Mouse (Mus musculus): ENCODE data around the gene Dars2. TPM values are rescaled to one million over a fixed set of nuclear protein-coding genes. Genes with fewer than 3 reads are reported as not detected.
"Not testable (repeated sequence)": the region's sequence is repeated elsewhere in the genome, so short reads cannot be mapped to it uniquely, and the experiment has no call there.

Gene Dars2
- polyA plus RNA-seq, 1 experiment from 2014 or later = 51.6 TPM

GRCm38 (mm10) chr1:161033856-161034434 is 36.5 kb downstream of the Dars2 start:
- 2% methylated on average over 19 of the region's 21 CpGs for WGBS

GRCm38 (mm10) chr1:161032345-161032744 is 38.1 kb downstream of the Dars2 start:
- H3K9ac ChIP-seq (ENCODE audit: low read length) = no peak overlapping the region
- peaks cover 8% of the 10 kb centered on the region; the same call in 1 of the 2 replicates for H3K36me3 ChIP-seq (ENCODE audit: control insufficient read depth, insufficient read depth, low read length)
- no peak overlapping the region for H3K27ac ChIP-seq (replicated peaks; ENCODE audit: low read depth, low read length)
- no peak for DNase-seq (ENCODE audit: low spot score)
- no peak for ATAC-seq (ENCODE audit: insufficient number of reproducible peaks, low FRiP score, low TSS enrichment, low read depth)
- H3K27me3 ChIP-seq (ENCODE audit: control insufficient read depth, insufficient read depth, low read length) = no peaks in the 10 kb centered on the region
- WGBS = 94% methylated on average over 7 of the region's 7 CpGs
- no peaks in the 10 kb centered on the region for H3K9me3 ChIP-seq (ENCODE audit: control insufficient read depth, low read length)
- no peak overlapping the region for H3K4me3 ChIP-seq (ENCODE audit: low read depth, low read length)
- H3K4me1 ChIP-seq (ENCODE audit: control insufficient read depth, insufficient read depth, low read length) = no peaks in the 10 kb centered on the region; the same call in 1 of the 2 replicates
- H3K4me2 ChIP-seq (ENCODE audit: low read depth, severe bottlenecking) = no peak overlapping the region

More at GRCm38 (mm10) chr1:161033856-161034434, 36.5 kb downstream of the Dars2 start:
- Histone ChIP-seq H3K4me2 (ENCODE audit: low read depth, severe bottlenecking) (peak overlapping the region; percentile 78), H3K27me3 (ENCODE audit: control insufficient read depth, insufficient read depth, low read length) (no peaks in the 10 kb centered on the region), H3K4me3 (ENCODE audit: low read depth, low read length) (peak overlapping the region; percentile 83), H3K9me3 (ENCODE audit: control insufficient read depth, low read length) (no peaks in the 10 kb centered on the region), H3K4me1 (ENCODE audit: control insufficient read depth, insufficient read depth, low read length) (no peaks in the 10 kb centered on the region; the same call in 1 of the 2 replicates), H3K36me3 (ENCODE audit: control insufficient read depth, insufficient read depth, low read length) (peaks cover 8% of the 10 kb centered on the region; the same call in 1 of the 2 replicates), H3K27ac (replicated peaks; ENCODE audit: low read depth, low read length) (peak overlapping the region; percentile 68), H3K9ac (ENCODE audit: low read length) (peak overlapping the region; percentile 68)
- DNase-seq (ENCODE audit: low spot score) (no peak), ATAC-seq (ENCODE audit: insufficient number of reproducible peaks, low FRiP score, low TSS enrichment, low read depth) (no peak)

- ATAC-seq (ENCODE audit: insufficient number of reproducible peaks, low FRiP score, low TSS enrichment, low read depth) (no peak), DNase-seq (ENCODE audit: low spot score) (no peak)
- no peak overlapping the region for H3K27ac ChIP-seq (replicated peaks; ENCODE audit: low read depth, low read length)
- no peaks in the 10 kb centered on the region; the same call in 1 of the 2 replicates for H3K4me1 ChIP-seq (ENCODE audit: control insufficient read depth, insufficient read depth, low read length)
- H3K4me2 ChIP-seq (ENCODE audit: low read depth, severe bottlenecking) = no peak overlapping the region
- H3K4me3 ChIP-seq (ENCODE audit: low read depth, low read length) = no peak overlapping the region
- no peak overlapping the region for H3K9ac ChIP-seq (ENCODE audit: low read length)
- H3K27me3 ChIP-seq (ENCODE audit: control insufficient read depth, insufficient read depth, low read length) = no peaks in the 10 kb centered on the region
- no peaks in the 10 kb centered on the region for H3K9me3 ChIP-seq (ENCODE audit: control insufficient read depth, low read length)
- WGBS = 95% methylated on average over 9 of the region's 9 CpGs
- H3K36me3 ChIP-seq (ENCODE audit: control insufficient read depth, insufficient read depth, low read length) = peaks cover 8% of the 10 kb centered on the region; the same call in 1 of the 2 replicates
These were observed 38.6 kb downstream of the Dars2 start for GRCm38 (mm10) chr1:161031881-161032280.

- no peak for DNase-seq (ENCODE audit: low spot score)
- no peaks in the 10 kb centered on the region for H3K27me3 ChIP-seq (ENCODE audit: control insufficient read depth, insufficient read depth, low read length)
- H3K36me3 ChIP-seq (ENCODE audit: control insufficient read depth, insufficient read depth, low read length) = peaks cover 2% of the 10 kb centered on the region; the same call in 1 of the 2 replicates
- no peak for ATAC-seq (ENCODE audit: insufficient number of reproducible peaks, low FRiP score, low TSS enrichment, low read depth)
- H3K9me3 ChIP-seq (ENCODE audit: control insufficient read depth, low read length) = no peaks in the 10 kb centered on the region
- no peak overlapping the region for H3K27ac ChIP-seq (replicated peaks; ENCODE audit: low read depth, low read length)
- H3K4me3 ChIP-seq (ENCODE audit: low read depth, low read length) = no peak overlapping the region
- H3K9ac ChIP-seq (ENCODE audit: low read length) = no peak overlapping the region
- H3K4me1 ChIP-seq (ENCODE audit: control insufficient read depth, insufficient read depth, low read length) = no peaks in the 10 kb centered on the region; the same call in 1 of the 2 replicates
- no peak overlapping the region for H3K4me2 ChIP-seq (ENCODE audit: low read depth, severe bottlenecking)
- WGBS = 95% methylated on average over 3 of the region's 3 CpGs
These were observed 40.4 kb downstream of the Dars2 start for GRCm38 (mm10) chr1:161030058-161030457.

GRCm38 (mm10) chr1:161028427-161028826 is 42.0 kb downstream of the Dars2 start:
- not testable (repeated sequence) for H3K27me3 ChIP-seq (ENCODE audit: control insufficient read depth, insufficient read depth, low read length); H3K4me3 ChIP-seq (ENCODE audit: low read depth, low read length); ATAC-seq (ENCODE audit: insufficient number of reproducible peaks, low FRiP score, low TSS enrichment, low read depth); H3K36me3 ChIP-seq (ENCODE audit: control insufficient read depth, insufficient read depth, low read length); DNase-seq (ENCODE audit: low spot score); H3K27ac ChIP-seq (replicated peaks; ENCODE audit: low read depth, low read length); H3K9me3 ChIP-seq (ENCODE audit: control insufficient read depth, low read length); H3K9ac ChIP-seq (ENCODE audit: low read length); H3K4me2 ChIP-seq (ENCODE audit: low read depth, severe bottlenecking); H3K4me1 ChIP-seq (ENCODE audit: control insufficient read depth, insufficient read depth, low read length)
- WGBS = 68% methylated on average over 1 of the region's 1 CpGs

GRCm38 (mm10) chr1:161027196-161027595 is 43.3 kb downstream of the Dars2 start:
- Histone ChIP-seq H3K9ac (ENCODE audit: low read length) (no peak overlapping the region), H3K4me1 (ENCODE audit: control insufficient read depth, insufficient read depth, low read length) (no peaks in the 10 kb centered on the region), H3K4me3 (ENCODE audit: low read depth, low read length) (no peak overlapping the region), H3K9me3 (ENCODE audit: control insufficient read depth, low read length) (no peaks in the 10 kb centered on the region), H3K36me3 (ENCODE audit: control insufficient read depth, insufficient read depth, low read length) (peaks cover 2% of the 10 kb centered on the region; the same call in 1 of the 2 replicates), H3K27ac (replicated peaks; ENCODE audit: low read depth, low read length) (no peak overlapping the region), H3K27me3 (ENCODE audit: control insufficient read depth, insufficient read depth, low read length) (no peaks in the 10 kb centered on the region), H3K4me2 (ENCODE audit: low read depth, severe bottlenecking) (no peak overlapping the region)
- ATAC-seq (ENCODE audit: insufficient number of reproducible peaks, low FRiP score, low TSS enrichment, low read depth) (no peak), DNase-seq (ENCODE audit: low spot score) (no peak)
- WGBS = 60% methylated on average over 2 of the region's 2 CpGs

GRCm38 (mm10) chr1:161025410-161026210 is 44.8 kb downstream of the Dars2 start:
- Histone ChIP-seq H3K4me1 (ENCODE audit: control insufficient read depth, insufficient read depth, low read length) (no peaks in the 10 kb centered on the region), H3K4me3 (ENCODE audit: low read depth, low read length) (no peak overlapping the region), H3K27ac (replicated peaks; ENCODE audit: low read depth, low read length) (no peak overlapping the region), H3K9ac (ENCODE audit: low read length) (no peak overlapping the region), H3K36me3 (ENCODE audit: control insufficient read depth, insufficient read depth, low read length) (peaks cover 2% of the 10 kb centered on the region; the same call in 1 of the 2 replicates), H3K27me3 (ENCODE audit: control insufficient read depth, insufficient read depth, low read length) (no peaks in the 10 kb centered on the region), H3K4me2 (ENCODE audit: low read depth, severe bottlenecking) (no peak overlapping the region), H3K9me3 (ENCODE audit: control insufficient read depth, low read length) (no peaks in the 10 kb centered on the region)
- 89% methylated on average over 5 of the region's 5 CpGs for WGBS
- DNase-seq (ENCODE audit: low spot score) = no peak
- no peak for ATAC-seq (ENCODE audit: insufficient number of reproducible peaks, low FRiP score, low TSS enrichment, low read depth)

GRCm38 (mm10) chr1:161020051-161020450 is 50.4 kb downstream of the Dars2 start:
- no peak overlapping the region for H3K9ac ChIP-seq (ENCODE audit: low read length)
- H3K27me3 ChIP-seq (ENCODE audit: control insufficient read depth, insufficient read depth, low read length) = no peaks in the 10 kb centered on the region
- DNase-seq (ENCODE audit: low spot score) (no peak), ATAC-seq (ENCODE audit: insufficient number of reproducible peaks, low FRiP score, low TSS enrichment, low read depth) (no peak)
- no peak overlapping the region for H3K4me2 ChIP-seq (ENCODE audit: low read depth, severe bottlenecking)
- H3K9me3 ChIP-seq (ENCODE audit: control insufficient read depth, low read length) = no peaks in the 10 kb centered on the region
- no peak overlapping the region for H3K4me3 ChIP-seq (ENCODE audit: low read depth, low read length)
- H3K27ac ChIP-seq (replicated peaks; ENCODE audit: low read depth, low read length) = no peak overlapping the region
- peaks cover 2% of the 10 kb centered on the region; the same call in 1 of the 2 replicates for H3K36me3 ChIP-seq (ENCODE audit: control insufficient read depth, insufficient read depth, low read length)
- H3K4me1 ChIP-seq (ENCODE audit: control insufficient read depth, insufficient read depth, low read length) = no peaks in the 10 kb centered on the region
- 95% methylated on average over 14 of the region's 14 CpGs for WGBS
